Mouse (Mus musculus) NIH3T3 (cell line): ENCODE results near the gene Dop1b.

Experiments
- DNase-seq: peaks from one replicate; pipeline ENCODE4 v3.0.0-alpha.2; 2012; ENCODE audit warnings: low read depth

Dop1b gene

DNA sequence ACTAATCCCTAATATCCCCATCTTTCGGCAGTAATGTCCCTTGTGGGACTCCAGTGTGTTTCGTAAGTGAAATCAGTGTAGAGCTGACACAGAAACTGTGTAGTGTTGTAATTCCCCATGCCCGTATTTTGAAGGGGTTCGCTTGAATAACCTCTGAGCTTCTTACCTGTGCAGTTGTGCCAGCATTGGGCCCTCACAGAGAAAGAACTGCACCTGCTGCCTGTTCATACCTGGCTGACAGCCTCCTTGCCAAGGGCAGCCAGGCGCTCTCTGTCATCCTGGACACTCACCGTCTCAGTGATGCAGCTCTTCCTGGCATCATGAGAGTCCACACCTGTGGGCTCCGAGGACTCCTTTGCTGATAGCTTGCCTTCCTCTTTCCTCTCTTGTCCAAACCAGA lies 1.3 kb downstream of the Dop1b start:
- DNase-seq, result no peak

DNA sequence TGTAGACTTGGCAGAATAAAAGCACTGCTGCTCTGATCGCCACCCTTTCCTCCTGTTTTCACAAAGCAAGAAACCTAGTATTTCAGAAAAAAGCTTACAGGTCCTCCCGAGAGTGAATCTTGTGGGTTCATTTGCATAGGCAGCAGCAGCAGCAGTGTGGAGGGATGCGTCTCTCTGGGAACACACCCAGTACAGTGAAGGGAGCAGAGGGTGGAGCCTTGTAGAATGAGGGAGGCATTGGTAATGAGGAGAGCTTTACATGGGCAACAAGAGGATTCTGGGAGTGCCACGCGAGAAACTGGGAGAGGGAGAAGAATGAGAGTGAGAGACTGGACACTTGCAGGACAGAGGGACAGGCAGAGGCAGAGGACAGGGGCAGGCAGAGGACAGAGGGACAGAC lies 2.7 kb downstream of the Dop1b start:
- no peak for DNase-seq

DNA sequence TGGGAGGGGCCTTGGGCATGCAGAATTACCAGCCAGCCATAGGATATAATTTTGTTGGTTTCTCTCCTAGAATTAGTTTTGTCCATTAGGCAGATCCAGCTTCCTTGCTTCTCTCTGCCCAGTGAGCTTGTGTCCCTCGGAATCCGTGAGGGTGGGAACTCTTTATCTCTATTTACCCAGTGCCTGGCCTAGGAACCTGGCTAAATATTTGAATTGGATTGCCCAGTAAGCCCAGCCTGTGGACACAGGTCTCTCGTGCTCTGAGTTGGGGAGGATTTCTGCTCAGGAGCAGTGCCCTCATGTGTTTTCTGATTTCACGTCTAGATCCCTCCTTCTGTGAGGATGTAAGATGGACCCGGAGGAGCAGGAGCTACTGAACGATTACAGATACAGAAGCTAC lies 4.1 kb downstream of the Dop1b start:
- no peak for DNase-seq

DNA sequence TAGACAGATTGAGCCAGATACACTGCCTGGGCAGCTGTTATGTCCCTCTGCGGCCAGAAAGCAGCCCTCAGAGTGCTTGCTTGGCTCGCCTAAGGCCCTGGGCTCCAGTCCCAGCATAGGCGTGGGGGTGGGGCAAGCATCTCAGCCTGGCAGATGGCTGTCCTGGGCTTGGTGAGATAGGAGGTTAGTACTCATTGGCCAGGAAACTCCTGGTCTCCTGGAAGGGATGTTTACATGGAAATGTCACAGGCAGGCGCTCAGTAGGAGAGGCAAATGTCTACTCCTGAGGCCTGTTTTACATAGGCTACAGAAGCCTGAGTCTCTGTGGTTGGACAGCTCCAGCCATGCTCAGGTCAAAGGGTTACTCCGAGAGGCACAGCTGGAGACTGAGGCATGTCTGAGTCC lies 5.6 kb downstream of the Dop1b start:
- DNase-seq, result peak; percentile 60

DNA sequence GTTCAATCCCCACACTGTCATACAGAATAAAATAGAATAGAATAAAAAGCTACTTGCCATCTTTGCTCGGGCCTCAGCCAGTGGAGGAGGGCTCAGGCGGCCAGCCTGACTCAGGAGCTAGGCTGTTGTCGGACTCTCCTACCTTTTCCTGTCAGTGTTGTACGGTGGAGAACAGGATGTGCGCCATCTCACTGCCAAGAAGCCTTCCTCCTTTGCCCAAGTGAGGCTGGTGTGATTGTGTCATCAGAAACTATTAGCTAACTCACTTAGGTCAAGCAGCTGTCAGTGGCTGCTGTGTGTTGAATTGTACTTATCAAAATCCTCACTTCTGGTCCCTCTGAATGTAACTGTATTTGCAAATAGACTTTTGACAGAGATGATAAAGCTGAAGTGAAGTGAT lies 10.1 kb downstream of the Dop1b start:
- DNase-seq, result no peak

DNA sequence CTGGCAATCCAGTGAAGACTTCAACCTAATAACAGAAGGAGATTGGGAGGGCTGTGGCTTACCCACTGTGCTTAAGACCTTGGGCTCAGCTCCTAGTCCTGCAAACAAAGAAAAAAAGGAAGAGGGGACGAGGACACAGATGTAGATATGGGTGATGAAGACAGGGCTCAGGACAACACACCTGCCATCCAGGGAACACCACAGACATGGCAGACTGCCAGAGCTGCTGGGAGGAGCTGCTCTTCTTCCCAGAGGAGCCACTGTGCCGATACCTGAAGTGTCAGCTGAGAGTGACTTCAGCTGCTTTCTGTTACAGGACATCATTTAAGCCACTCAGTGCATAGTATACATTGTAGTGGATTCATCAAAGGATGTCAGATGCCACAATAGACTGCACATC lies 10.8 kb downstream of the Dop1b start:
- DNase-seq, result no peak

DNA sequence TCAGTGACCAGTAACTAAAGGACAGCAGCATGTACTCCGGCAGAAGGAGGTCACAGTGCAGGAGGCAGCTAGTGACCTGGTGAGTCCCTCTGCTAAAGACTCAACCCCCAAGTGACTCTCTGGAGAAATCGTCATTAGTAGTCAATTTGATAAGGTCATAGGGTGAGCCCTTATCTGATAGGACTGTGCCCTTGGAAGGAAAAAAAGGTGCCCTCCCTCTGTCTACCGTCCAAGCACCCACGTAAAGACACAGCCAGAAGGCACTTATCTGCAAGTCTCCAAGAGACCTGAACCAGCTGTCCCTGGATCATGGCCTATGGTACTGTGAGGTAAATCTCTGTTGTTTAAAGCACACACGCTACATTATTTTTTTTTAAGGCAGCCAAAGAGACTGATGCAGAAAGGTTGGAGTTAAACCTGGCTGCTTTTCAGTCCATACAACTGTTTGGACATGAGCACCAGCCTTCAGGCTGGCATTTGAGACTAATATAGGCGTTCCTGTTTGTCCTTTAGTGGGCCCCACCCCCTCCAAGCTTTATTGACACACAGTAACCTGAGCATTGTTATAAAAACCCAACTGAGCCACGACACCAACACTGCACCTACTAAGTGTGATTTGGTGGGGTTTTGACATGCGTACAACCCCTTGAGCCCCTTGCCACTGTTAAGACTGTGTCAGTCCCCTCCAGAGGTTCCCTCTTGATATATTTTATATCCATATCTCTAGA lies 13.9 kb downstream of the Dop1b start:
- no peak for DNase-seq

DNA sequence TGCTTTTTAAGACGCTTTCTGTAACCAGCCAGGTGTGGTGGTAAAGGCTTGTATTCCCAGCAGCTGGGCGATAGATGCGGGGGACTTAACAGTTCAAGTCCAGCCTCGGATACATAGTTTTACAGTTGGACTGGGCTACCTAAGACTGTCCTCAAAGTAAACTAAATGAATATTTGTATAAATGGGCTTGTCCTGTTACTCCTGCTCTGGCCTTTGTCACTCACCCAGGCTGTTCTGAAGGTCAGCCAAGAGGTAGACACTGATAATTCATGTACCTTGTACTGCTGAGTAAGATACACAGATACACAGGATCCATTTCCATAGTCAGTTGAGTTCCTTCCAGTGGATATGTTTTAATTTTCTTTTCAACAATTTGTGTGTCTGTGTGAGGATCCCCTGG lies 14.5 kb downstream of the Dop1b start:
- no peak for DNase-seq

DNA sequence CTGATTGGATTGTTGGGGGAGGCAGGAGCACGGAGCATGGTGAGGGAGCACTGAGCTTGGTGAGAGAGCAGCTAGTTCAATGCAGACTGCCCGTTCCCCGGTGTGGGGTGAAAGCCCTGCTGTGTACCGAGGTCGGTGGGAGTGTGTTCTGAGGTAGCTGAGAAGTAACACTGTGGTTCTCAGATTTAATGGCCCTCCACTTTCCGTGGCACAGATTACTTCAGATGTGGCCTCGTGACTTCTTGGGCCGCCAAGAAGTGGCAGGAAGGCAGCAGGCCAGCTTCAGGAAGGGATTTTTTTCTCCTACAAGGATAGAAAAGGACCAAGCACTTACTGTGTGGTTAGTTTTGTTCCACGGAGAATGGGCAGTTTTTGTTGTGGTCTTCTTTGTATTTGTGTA lies 17.0 kb downstream of the Dop1b start:
- no peak for DNase-seq

DNA sequence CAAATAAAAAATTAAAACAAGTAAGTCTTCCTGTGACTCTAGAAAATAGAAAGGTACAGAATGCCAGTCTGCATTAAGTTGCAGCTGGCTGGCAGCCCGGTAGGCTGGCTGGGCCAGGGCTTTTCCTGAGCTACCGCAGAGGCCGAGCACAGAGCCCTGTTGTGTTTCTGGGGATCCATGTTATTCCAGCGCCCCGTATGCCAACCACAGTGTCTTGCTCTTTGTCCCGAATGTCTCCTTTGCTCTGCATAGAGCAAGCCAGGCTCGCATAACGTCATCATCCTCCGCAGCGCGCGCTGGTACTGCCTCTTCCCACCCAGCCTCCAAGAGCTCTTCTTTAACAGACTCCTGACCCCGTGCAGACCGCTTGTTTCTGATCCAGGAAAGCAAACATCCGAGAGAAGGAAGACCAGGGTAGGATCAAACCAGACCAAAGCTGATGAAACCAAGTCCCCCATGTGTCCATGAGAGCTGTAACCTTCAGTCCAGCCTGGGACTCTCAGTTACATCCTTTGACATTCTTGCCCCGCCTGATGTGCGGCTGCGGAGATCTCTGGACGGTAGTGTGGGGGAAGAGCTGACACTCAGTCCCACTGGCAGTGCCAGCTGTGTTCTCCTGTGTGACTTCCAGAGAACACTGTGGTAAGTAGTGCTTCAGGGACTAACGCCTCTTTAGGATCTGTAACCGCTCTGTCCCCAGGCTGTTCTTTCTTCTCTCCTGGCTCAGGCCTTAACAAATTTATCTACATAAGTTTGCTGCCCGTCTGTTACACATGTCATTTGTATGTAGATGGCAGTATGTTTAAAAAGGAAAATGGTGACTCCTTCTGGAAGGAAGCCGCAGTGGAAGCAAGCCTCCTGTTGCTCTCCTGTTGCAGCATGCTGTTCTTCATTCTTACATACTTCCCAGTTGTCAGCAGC lies 18.4 kb downstream of the Dop1b start:
- DNase-seq, result no peak

DNA sequence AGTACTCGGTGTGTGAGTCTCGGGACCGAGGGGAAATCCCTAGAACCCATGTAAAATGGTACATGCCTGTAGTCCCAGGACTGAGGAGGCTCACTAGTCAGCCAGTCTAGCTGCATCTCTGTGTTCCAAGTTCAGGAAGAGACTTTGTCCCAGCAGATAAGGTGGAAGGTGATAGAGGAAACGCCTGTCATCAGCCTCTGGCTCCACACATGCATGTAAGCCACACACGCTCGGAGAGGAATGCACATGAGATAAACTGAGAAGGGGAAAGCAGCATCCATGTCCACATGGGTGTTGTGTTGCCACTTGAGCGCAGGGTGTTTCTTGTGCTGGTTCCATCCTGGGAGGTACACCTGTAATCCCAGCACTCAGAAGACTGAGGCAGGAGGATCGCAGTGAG lies 19.6 kb downstream of the Dop1b start:
- DNase-seq, result no peak

DNA sequence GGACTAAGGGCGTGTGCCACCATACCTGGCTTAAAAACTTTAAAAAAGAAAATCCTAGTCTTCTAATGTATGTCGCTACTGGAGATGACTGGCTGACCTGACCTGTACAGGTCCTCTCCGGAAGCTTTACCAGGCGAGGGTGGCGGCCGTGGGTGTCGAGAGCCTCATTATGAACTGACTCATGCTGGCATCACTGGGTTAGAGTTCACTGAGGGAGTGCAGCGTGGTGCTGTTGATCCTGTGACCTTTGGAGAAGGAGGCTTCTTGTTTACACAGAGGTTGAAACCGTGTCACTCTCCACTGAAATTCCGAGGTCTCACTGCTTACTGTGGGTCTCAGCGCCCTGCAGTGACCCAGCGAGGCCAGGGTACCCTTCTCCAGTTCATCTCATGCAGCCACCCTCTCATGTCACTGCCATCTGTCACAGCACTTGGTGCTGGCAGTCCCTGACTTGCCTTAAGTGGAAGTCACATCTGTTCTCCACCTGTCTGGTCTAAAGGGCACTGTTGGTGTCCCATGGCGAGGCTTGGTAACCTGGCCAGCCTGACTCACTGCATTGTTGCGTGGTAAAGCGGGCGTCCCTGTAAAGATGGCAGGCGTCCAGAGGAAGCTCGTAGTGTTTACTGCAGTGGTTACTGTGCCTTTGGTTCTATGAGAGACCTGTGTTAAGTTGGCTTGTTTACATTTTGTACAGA lies 21.3 kb downstream of the Dop1b start:
- DNase-seq, result peak; percentile 10

DNA sequence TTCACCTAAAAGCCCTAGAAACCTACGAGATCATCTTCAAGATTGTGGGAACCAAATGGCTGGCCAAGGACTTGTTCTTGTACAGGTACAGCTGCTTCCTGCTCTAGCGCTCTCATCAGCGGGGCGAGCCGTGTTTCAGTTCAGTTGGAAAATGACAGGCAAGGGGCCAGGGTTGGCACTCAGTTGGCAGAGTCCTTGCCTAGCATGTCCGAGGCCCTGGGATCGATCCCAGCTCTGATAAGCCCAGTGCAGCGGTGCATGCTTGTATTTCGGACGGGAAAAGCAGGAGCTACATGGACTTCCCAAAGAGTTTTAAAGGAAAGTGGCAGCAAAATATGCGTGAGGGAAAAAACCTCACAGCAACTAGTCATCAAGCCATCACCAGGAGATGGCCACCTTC lies 27.5 kb downstream of the Dop1b start:
- DNase-seq, result no peak

DNA sequence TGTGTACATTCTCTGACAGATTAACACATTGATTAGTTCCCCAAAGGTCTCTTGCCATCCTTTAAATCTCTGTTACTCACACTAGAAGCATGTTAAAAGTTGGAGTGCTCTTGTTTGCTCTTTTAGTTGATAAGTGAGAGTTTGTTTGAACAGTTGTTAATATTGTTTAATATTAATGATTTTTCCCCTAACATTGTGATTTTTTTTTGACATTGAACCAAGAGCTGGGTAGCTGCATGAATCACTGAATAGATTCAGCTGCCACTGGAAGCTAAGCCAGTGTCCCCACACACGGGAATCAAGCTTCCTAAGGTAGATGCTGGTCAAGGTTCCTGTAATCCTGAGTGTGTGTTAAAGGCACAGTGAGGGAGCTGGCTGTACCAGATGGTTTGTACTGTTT lies 31.2 kb downstream of the Dop1b start:
- DNase-seq, result no peak

DNA sequence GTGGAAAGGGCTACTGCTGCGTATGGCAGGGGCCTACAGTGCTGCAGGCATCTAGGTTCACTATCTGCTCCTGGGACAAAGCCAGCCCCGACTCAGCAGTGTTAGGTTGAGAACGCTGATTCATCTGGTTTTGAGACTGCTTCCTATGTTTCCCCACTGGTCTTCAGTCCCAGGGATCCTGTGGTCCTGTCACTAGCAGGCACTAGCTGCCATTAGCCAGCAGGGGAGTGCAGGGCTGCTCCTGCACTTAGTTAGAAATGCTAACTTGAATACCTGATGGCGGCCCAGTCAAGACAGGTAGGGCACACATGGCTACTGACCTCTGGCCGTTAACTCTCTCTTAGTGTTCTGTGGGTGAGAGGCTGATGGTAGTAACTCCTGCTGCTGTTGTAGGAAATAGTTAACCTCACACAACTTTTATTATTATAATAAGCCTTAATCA lies 32.4 kb downstream of the Dop1b start:
- peak; percentile 19 for DNase-seq

DNA sequence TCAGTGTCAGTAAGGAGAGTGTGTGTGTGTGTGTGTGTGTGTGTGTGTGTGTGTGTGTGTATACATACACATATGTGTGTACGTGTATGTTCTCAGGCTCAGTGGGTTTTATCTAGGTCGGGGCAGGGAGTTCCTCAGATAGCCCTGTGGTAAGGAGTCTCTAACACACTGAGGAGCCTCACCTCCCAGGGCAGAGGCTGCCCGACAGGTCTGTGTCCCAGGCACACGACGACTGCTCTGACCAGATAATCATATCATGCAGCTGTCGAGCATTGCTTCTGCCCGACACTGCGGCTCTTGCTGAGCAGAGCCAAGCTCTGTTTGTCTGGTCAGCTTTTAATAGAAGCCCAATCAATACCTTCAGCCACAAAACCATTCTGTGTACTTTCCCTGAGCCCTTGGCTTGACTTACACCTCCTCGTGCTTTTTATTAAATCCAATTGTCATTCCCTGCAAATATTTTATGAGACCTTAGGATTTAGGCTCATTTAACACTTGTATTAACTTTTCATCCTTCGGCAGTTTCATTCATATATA lies 33.2 kb downstream of the Dop1b start:
- no peak for DNase-seq

DNA sequence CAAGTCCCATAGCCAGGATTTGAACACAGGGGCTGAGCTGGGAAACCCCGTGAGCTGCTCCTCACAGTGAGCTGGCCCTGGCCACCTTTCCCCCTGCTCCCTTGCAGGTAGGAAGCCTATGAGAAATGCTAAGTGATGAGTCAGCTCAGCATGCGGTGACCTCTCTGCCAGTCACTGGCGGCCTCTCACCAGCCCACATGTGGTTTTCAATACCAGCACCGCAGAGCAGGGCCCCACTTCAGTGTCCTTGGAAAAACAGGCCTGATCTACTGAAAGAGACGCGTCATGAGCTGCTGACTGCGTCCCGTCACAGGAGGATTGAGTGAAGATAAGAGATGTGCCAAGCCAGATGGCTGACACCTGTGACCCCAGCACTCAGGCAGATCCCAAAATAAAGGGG lies 34.7 kb downstream of the Dop1b start:
- no peak for DNase-seq

DNA sequence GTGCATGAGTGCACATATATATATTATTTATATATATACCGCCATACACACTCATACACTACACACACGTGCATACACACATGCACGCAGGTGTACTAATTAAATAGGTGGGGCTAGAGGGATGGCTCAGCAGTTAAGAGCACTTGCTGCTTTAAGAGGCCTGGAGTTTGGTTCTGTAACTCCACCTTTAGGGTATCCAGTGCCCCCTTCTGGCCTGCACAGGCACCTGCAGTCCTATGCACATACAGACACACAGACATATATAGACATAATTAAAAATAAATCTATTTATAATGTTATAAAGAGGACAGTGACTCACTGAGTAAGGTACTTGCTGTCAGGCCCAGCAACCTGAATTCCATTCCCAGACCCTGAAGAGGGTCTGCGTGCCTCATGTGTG lies 35.3 kb downstream of the Dop1b start:
- no peak for DNase-seq

DNA sequence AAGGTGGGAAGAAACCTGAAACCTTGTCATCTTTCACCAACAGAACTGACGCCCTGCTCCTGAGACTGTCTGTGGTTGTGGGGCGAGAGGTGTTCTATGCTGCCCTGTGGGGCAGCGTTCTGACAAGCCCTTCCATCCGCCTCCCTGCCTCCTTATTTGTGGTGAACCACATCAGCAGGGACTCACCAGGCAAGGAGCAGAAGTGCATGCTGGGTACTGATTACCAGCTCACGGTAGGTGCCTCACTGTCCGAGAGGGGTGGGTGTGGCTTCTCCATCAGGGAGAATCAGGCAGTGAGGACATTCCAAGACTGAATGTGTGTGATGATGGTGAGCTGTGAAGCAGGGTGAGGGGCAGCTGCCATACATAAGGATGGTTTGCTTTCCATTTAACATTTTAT lies 35.7 kb downstream of the Dop1b start:
- DNase-seq, result no peak

DNA sequence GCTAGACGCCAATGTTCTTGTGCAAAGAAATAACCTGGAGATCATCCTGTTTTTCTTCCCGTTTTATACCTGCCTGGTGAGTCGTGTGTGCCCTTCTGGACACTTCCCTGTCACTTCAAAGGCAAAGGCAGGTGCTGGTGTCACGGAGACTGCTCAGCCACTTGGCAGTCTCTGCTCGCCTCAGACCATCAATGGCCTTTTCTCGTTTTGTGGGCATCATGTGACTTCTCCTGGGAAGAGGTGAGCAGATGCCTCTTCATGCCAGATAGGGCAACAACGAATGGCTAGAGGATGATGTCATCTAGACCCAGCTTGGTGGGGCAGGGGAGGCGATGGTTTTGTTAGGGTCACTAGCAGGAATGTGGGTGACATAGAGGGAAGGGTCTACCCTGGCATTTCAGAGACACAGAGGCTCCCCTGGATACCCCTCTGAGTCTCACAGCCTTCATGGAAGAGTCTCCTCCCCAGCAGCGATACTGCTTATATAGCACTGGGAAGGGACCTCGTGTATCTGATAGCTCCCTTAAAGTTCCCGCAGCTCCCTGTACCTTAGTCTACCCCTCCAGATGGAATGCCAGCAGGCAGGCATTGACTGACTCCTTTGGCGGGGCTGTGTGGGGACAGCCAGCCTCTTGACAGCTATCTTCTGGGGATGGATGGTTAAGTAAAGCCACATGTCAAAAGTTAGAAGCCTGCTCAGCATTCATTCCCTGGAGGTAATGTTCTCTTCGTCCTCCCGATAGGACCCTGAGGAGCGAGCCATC lies 37.6 kb downstream of the Dop1b start:
- DNase-seq, result no peak

DNA sequence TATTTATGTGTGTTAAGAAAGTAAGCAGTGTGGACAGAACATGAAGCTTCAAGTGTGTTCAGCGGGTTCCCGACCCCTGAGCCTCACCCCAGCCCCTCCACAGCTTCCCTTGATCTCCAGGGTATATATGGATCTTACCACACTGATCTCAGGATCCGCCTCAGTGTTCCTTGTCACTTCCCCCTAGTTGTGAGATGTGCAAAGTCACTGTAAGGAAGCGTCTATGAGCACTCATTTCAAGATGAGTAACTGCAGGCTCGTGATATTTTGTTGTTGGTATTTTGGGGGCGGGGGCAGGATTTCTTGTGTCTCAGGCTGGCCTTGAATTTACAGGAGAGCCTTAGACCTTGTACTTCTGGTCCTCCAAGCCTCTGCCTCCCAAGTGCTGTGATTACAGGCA lies 38.8 kb downstream of the Dop1b start:
- no peak for DNase-seq

DNA sequence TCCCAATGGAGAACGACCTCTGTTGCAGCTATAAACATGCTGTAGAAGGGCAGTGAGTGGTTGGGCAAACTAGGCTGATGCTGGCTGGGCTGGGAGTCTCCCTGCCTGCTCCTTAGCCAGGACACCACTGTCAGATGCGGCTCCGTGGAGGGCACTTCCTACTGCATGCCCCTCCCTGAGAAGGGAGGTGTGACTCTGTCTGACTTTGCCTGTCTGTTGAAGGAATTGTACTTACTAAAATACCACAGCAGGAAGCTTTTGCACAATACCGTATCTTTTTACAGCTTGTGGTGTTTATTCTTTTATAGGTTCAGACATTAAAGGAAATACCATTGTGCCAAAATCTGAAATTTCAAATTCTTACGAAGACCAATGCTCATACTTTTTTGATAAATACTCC lies 40.1 kb downstream of the Dop1b start:
- no peak for DNase-seq
